Mouse (Mus musculus) spleen, adult 2 months (tissue): ENCODE measurements at regions not wholly inside any gene's neighbourhood (a gene's known extent, or its start where the extent isn't known, plus 50 kb on each side); places are given as distances from the start of the nearest gene placed in this dataset.

Experiments
- CTCF ChIP-seq: fragments of 200-500 bp; IDR thresholded peaks from 2 replicates; pipeline ENCODE4 v1.5.1; 2011; ENCODE audit warnings: mild to moderate bottlenecking, inconsistent platforms; ENCODE audit not compliant: insufficient read depth, insufficient read length, insufficient replicate concordance; ENCODE audit errors: extremely low read depth
- POLR2A ChIP-seq: fragments of 200-500 bp; IDR thresholded peaks from 2 replicates; pipeline ENCODE4 v1.6.1; 2011; ENCODE audit warnings: low read depth, low read length, inconsistent platforms

DNA sequence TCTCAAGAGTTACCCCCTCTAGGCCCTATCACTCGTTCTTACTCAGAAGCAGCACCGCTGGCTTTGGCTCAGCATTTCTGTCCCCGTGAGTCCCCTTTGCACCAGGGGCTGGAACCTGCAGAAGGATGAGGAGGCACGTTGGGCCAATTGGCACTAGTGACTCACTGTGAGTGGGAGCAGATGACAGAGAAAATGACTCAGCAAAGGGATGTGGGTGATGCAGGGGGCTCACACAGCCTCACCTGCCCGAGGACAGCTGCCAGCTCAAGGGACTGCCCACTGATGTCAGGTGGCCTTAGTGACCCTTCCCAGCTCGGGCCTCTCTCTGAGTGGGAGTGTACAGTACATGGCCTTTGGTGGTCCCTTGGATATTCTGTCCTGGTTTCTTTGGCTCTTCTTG lies 76.7 kb upstream of the Crhr1 start:
- TF ChIP-seq CTCF (no peak), POLR2A (no peak)
